14 mouse cellular contexts compared by ENCODE assay signal in the genomic region with DNA sequence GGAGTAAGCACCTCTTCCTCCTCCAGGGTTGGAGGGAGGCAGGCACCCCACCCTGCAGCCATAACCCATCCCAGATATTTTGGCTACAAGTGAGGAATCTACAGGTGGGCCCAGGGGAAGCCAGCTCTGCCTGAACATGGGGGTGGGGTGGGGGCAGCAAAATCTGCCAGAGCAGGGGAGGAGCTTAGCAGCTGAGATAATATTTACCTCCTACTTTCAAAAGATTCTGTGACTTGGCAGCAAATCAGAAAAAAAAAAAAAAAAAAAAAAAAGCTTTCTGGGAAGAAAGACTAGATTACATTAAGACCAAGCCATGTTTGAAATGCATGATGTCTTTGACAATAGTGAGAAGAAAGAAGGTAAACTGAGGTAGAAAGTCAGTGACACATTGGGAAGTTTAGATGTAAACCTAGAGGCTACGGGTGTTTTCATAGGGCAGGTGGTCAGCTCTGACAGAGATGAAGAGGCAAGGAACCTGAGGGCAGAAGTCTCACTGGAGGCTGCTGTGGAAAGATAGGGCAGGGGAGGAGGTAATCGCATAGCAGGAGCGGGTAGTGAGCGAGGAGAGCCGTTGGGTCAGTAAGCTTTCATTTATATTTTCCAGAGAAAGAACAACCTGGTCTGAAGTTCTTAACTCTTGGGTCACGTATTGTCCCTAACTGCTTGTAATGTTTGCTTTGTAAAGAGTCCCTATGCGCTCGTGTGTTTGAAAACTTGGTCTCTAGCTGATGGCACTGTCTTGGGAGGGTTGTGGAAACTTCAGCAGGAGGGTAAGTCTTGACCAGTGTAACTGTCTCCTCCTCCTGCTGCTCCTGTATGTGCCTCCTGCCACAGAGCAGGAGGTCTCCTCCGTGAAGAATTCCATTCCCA. TPM values are rescaled to one million over a fixed set of nuclear protein-coding genes. Genes with fewer than 3 reads are reported as not detected.
DNase-seq lines count a peak whose midpoint lies in the region; ATAC-seq and TF ChIP-seq lines count a peak whose summit lies in the region.
"Had no signal": no experiment of that assay in that cellular context is flagged by ENCODE, and none has a peak within 500 bp of the region (broad histone marks: within the 10 kb centered on the region; RNA-seq: fewer than 3 reads in every experiment).

No protein-coding gene starts in this region.

- H3K27ac ChIP-seq in midbrain, embryonic 11.5 days (ENCODE audit: low read depth, low read length): no peak overlapping the region
- no peak overlapping the region for H3K27ac ChIP-seq in midbrain, embryonic 16.5 days (ENCODE audit: low read length)
- H3K27ac ChIP-seq in liver, adult 2 months (replicated peaks; ENCODE audit: insufficient read depth, low read depth, low read length): no peak overlapping the region; the same call in 1 of the 2 replicates
- H3K27ac ChIP-seq in stomach, embryonic 15.5 days: peak overlapping the region; percentile 31; the same call in 1 of the 2 replicates
- H3K27ac ChIP-seq: embryonic facial prominence, embryonic 13.5 days; hindbrain, embryonic 15.5 days; midbrain, embryonic 10.5 days had no signal

- no peak overlapping the region for H3K4me3 ChIP-seq in midbrain, embryonic 11.5 days (ENCODE audit: low read depth, low read length)
- H3K4me3 ChIP-seq in midbrain, embryonic 16.5 days (ENCODE audit: low read depth, low read length): no peak overlapping the region
- H3K4me3 ChIP-seq in liver, adult 2 months (ENCODE audit: insufficient read depth, low read depth, low read length): no peak overlapping the region
- H3K4me3 ChIP-seq in stomach, embryonic 15.5 days (replicated peaks): no peak overlapping the region
- H3K4me3 ChIP-seq: embryonic facial prominence, embryonic 13.5 days; hindbrain, embryonic 15.5 days; midbrain, embryonic 10.5 days had no signal

- H3K9ac ChIP-seq in midbrain, embryonic 11.5 days (ENCODE audit: low read length): no peak overlapping the region
- H3K9ac ChIP-seq in midbrain, embryonic 16.5 days (ENCODE audit: low read depth, low read length): no peak overlapping the region
- no peak overlapping the region for H3K9ac ChIP-seq in liver, adult 2 months (ENCODE audit: low read depth, low read length)
- no peak overlapping the region for H3K9ac ChIP-seq in stomach, embryonic 15.5 days
- H3K9ac ChIP-seq: embryonic facial prominence, embryonic 13.5 days; forebrain, postnatal 0 days; hindbrain, embryonic 15.5 days had no signal

- peak; percentile 88 for DNase-seq in heart, adult 11 months
- no peak for DNase-seq in heart, adult 18-20 months
- peak; percentile 65 for DNase-seq in midbrain, embryonic 11.5 days (ENCODE audit: low spot score, missing footprints)
- DNase-seq in liver, adult 2 months (ENCODE audit: extremely low read depth, low read depth, low spot score): peak; percentile 52
- no peak for DNase-seq in cerebellum, adult 11-12 months
- DNase-seq in left cerebral cortex, postnatal 4 days: no peak
- DNase-seq: cerebellum, postnatal 14 days; forebrain, postnatal 0 days; gastrocnemius, postnatal 36 days had no signal

- H3K4me2 ChIP-seq in midbrain, embryonic 11.5 days: no peak overlapping the region
- H3K4me2 ChIP-seq in midbrain, embryonic 16.5 days (ENCODE audit: low read length): no peak overlapping the region
- no peak overlapping the region for H3K4me2 ChIP-seq in stomach, embryonic 15.5 days
- H3K4me2 ChIP-seq: embryonic facial prominence, embryonic 13.5 days; hindbrain, embryonic 15.5 days had no signal

- no peak for ATAC-seq in midbrain, embryonic 11.5 days (ENCODE audit: low FRiP score)
- ATAC-seq in midbrain, embryonic 16.5 days: no peak
- 0 out of 2 replicates have a peak, but pooled peaks have one; percentile 56 for ATAC-seq in stomach, embryonic 15.5 days (ENCODE audit: insufficient read depth, low FRiP score, low read depth)
- ATAC-seq: forebrain, postnatal 0 days had no signal

- no peaks in the 10 kb centered on the region for H3K36me3 ChIP-seq in midbrain, embryonic 11.5 days (ENCODE audit: control insufficient read depth, insufficient read depth, low read length)
- H3K36me3 ChIP-seq in midbrain, embryonic 16.5 days (ENCODE audit: control insufficient read depth, insufficient read depth, low read length): no peaks in the 10 kb centered on the region
- H3K36me3 ChIP-seq in liver, adult 2 months (ENCODE audit: control insufficient read depth, insufficient read depth, low read length): no peaks in the 10 kb centered on the region
- H3K36me3 ChIP-seq in stomach, embryonic 15.5 days: no peaks in the 10 kb centered on the region
- H3K36me3 ChIP-seq: embryonic facial prominence, embryonic 13.5 days; hindbrain, embryonic 15.5 days; midbrain, embryonic 10.5 days had no signal

- no peak for TF ChIP-seq POLR2A in liver, adult 2 months (IDR thresholded peaks at IDR 0.05; ENCODE audit: extremely low read depth, insufficient read depth, low read length)

- no peaks in the 10 kb centered on the region for H3K79me2 ChIP-seq in liver, adult 2 months (ENCODE audit: control insufficient read depth, insufficient read depth, low read length)

- H3K9me3 ChIP-seq in midbrain, embryonic 11.5 days (ENCODE audit: control insufficient read depth, low read length): no peaks in the 10 kb centered on the region
- H3K9me3 ChIP-seq in midbrain, embryonic 16.5 days (replicated peaks; ENCODE audit: control insufficient read depth, low read length, poor library complexity, severe bottlenecking): no peaks in the 10 kb centered on the region
- H3K9me3 ChIP-seq in stomach, embryonic 15.5 days: no peaks in the 10 kb centered on the region
- H3K9me3 ChIP-seq: embryonic facial prominence, embryonic 13.5 days; hindbrain, embryonic 15.5 days; midbrain, embryonic 10.5 days had no signal

- no peaks in the 10 kb centered on the region for H3K27me3 ChIP-seq in midbrain, embryonic 11.5 days (ENCODE audit: control insufficient read depth, insufficient read depth, low read length)
- H3K27me3 ChIP-seq in midbrain, embryonic 16.5 days (ENCODE audit: control insufficient read depth, insufficient read depth, low read depth, low read length): no peaks in the 10 kb centered on the region
- H3K27me3 ChIP-seq in liver, adult 2 months (ENCODE audit: control insufficient read depth, insufficient read depth, low read length): no peaks in the 10 kb centered on the region
- no peaks in the 10 kb centered on the region for H3K27me3 ChIP-seq in stomach, embryonic 15.5 days (replicated peaks)
- H3K27me3 ChIP-seq: embryonic facial prominence, embryonic 13.5 days; hindbrain, embryonic 15.5 days had no signal

- intact Hi-C loops in left cerebral cortex, postnatal 4 days (cut with DNase I): loop anchor here (10.0 kb wide), 1 partner anchor 45 kb away; no protein-coding TSS in a partner anchor

- peaks cover 26% of the 10 kb centered on the region for H3K4me1 ChIP-seq in midbrain, embryonic 11.5 days (ENCODE audit: control insufficient read depth, insufficient read depth, low read length)
- peaks cover 21% of the 10 kb centered on the region for H3K4me1 ChIP-seq in midbrain, embryonic 16.5 days (ENCODE audit: control insufficient read depth, insufficient read depth, low read length)
- peaks cover 37% of the 10 kb centered on the region for H3K4me1 ChIP-seq in liver, adult 2 months (ENCODE audit: control insufficient read depth, insufficient read depth, low read length)
- H3K4me1 ChIP-seq in stomach, embryonic 15.5 days: peaks cover 19% of the 10 kb centered on the region

- 74% methylated on average over 9 of the region's 9 CpGs for WGBS in midbrain, embryonic 11.5 days
- WGBS in midbrain, embryonic 16.5 days: 78% methylated on average over 9 of the region's 9 CpGs
- 19% methylated on average over 9 of the region's 9 CpGs for WGBS in liver, adult 2 months
- WGBS in stomach, embryonic 15.5 days: 46% methylated on average over 9 of the region's 9 CpGs

- TF ChIP-seq CTCF in liver, adult 2 months (IDR thresholded peaks at IDR 0.05; ENCODE audit: low read depth, low read length): no peak

RNA-seq across cellular contexts. Expression of a gene that starts 9.0 kb away (rescaled TPM):
- total RNA-seq in heart, adult 18-20 months (2021): 100 to 1,000 TPM; 114 to 116 TPM
- 53.9 and 55.9 TPM in 2 replicates for polyA plus RNA-seq in midbrain, embryonic 11.5 days (2014; fragmentation: Nextera tagmentation; extraction: Ambion mirVana)
- polyA plus RNA-seq in midbrain, embryonic 16.5 days (2015; fragmentation: Nextera tagmentation; extraction: Ambion mirVana): 99.8 and 106 TPM in 2 replicates
- total RNA-seq in liver, adult 2 months (2014; rRNA removed): 77.0 and 79.8 TPM in 2 replicates
- 22.6 and 27.5 TPM in 2 replicates for polyA plus RNA-seq in liver, adult 2 months (2012; rRNA removed)
- polyA plus RNA-seq in stomach, embryonic 15.5 days (2015; fragmentation: Nextera tagmentation; extraction: Ambion mirVana): 25.6 and 27.3 TPM in 2 replicates
- total RNA-seq in left cerebral cortex, postnatal 4 days (2021): 100 to 1,000 TPM; 200 to 210 TPM

RNA-seq across cellular contexts. Expression of a gene that starts 25.3 kb away (rescaled TPM):
- total RNA-seq in heart, adult 18-20 months (2021): 10 to 100 TPM; 33.7 to 35.8 TPM
- polyA plus RNA-seq in midbrain, embryonic 11.5 days (2014; fragmentation: Nextera tagmentation; extraction: Ambion mirVana): 1.5 and 1.6 TPM in 2 replicates
- polyA plus RNA-seq in midbrain, embryonic 16.5 days (2015; fragmentation: Nextera tagmentation; extraction: Ambion mirVana): 8.7 and 12.8 TPM in 2 replicates
- total RNA-seq in liver, adult 2 months (2014; rRNA removed): 292 and 434 TPM in 2 replicates
- polyA plus RNA-seq in liver, adult 2 months (2012; rRNA removed): 374 and 481 TPM in 2 replicates
- polyA plus RNA-seq in stomach, embryonic 15.5 days (2015; fragmentation: Nextera tagmentation; extraction: Ambion mirVana): 16.2 and 17.3 TPM in 2 replicates
- 1 to 10 TPM; 6.3 to 8.6 TPM for total RNA-seq in left cerebral cortex, postnatal 4 days (2021)

Comparison
In these comparisons a context has a peak if more than half of its experiments do, and no peak if none do; other contexts are left out.
1. DNase-seq: peak in heart, adult 11 months (single experiment), midbrain, embryonic 11.5 days (single experiment) and liver, adult 2 months (single experiment); none in heart, adult 18-20 months (0 of 2), cerebellum, adult 11-12 months (single experiment) and left cerebral cortex, postnatal 4 days (single experiment).
2. RNA of a gene that starts 25.3 kb away (polyA plus RNA-seq): 374 to 481 TPM in liver, adult 2 months; 16.2 to 17.3 TPM in stomach, embryonic 15.5 days, 8.7 to 12.8 TPM in midbrain, embryonic 16.5 days and 1.5 to 1.6 TPM in midbrain, embryonic 11.5 days; every median in the first group is over 10 times any median in the second.